Mouse (Mus musculus): Measurements from ENCODE around the gene Prss2. TPM values are rescaled to one million over a fixed set of nuclear protein-coding genes. Genes with fewer than 3 reads are reported as not detected.
"Not testable (repeated sequence)": the region's sequence is repeated elsewhere in the genome, so short reads cannot be mapped to it uniquely, and the experiment has no call there.

Gene Prss2
- total RNA-seq, 2 experiments from 2014 or later: not detected

DNA sequence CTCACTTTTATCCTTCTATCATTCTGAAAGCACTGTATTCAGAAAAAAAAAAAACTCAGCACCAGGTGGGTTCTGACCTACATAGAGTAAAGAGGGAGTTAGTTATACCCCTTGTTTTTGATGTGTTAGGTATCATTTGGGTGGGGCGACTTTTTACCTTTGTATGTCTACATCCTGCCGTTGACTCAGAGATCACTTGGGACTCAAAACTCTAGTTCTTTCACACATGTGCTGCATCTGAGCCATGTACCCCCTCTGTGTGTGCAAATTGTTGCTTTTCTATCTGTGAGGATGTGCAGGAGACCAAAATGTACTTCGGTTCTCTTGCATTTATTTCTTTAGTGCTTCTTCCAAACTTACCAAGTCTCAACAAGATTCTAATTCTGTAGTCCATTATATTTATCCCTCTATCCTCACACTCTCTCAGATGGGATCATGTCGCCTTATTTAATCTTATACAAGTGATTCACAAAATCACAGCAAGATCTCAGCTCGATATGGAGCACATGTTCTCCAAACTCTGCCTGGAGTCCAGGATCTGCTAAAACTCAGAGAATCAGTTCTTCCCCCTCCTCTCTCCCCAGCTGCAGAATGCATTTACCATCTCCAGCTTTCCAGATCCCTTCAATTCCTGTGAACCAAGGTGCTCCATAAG, 31.9 kb downstream of the Prss2 start:
- peak in 1 of 2 experiments; percentile 73 for DNase-seq (ENCODE audit: low spot score in 2 of 2)
- intact Hi-C loops (cut with DNase I): loop anchor here (5.0 kb wide), 1 partner anchor 461 kb away; no protein-coding TSS in a partner anchor

DNA sequence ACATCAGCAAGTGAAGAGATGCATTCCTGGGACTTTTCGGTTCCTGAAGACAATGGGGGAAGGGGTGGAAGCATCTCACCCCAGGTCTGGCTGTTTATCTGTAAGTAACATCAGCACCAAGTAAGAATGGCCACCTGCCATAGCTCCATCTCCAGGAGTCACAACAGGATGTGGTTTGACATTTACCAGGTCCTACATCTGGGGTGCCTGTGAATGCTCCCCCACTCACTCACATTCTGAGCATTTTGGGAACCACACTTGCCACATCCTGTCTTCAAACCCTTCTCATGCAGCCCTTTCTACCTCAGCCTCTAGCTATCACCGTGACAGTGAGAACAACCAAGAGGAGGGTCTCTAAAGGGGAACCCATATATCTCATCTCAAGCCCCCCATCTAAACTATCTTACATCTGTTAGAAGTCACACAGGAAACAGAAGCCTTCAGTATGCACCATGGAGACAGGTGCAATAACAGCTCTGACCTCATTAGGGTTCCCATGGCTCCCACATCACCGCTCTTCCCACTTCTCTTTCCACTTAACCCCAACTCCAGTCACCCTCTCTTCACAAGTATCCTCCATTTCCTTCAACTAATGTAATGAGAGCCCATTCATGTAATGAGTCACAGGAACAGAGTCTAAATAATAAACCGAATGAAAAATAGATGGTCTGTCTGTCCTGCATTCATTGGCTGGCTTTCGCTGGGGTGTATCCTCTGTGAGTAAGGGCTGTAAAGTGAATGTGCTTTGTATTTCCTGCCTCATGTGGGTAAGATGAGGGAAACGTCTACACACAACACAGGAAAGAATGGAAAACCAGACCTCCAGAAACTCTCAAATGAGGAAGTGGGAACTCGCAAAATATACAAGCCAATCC, 32.9 kb downstream of the Prss2 start:
- DNase-seq (ENCODE audit: low spot score in 2 of 2): no peak
- intact Hi-C loops (cut with DNase I): loop anchor here (5.0 kb wide), 3 partner anchors 292 to 497 kb away; no protein-coding TSS in a partner anchor

DNA sequence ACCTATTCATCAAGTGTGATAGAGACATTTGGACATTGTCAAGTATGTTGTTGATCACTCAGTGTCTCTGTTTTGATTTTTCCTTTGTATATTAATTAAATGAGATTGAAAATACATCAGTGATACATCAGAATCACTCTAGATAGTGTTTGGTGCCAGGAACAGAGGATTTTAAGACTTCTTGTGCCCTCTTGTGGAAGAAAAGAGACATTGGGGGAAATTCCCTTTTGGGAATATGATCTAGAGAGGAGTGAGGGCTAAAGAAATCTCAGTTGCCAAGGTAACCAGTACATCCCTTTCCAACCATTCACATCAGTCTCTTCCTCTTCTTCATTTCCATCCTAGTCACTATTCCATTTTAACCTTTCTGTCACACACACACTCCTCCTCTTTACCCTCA, 34.8 kb downstream of the Prss2 start:
- peak in 1 of 2 experiments; percentile 64 for DNase-seq (ENCODE audit: low spot score in 2 of 2)
- intact Hi-C loops (cut with DNase I): loop anchor here (5.0 kb wide), 2 partner anchors 294 to 499 kb away; no protein-coding TSS in a partner anchor

DNA sequence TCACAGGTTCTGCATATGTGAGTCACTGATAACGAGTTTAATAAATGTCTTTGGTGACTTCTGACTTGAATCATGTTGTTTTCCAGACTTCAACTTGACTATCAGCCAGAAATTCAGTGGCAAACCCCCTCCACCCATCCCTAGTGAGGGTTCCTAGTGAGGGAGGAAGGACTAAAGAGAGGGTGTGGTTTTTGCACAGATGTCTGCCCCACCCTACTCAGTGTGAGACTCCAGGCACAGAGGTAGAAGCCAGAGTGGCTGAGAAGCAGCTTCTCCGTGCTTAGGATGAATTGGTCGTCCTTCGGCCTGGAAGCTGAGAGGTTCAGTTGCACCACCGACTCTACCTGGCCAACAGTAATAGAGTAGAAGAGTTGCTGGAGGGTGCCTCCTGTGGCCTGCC, 35.9 kb downstream of the Prss2 start:
- intact Hi-C loops (cut with DNase I): loop anchor here (5.0 kb wide), 2 partner anchors 295 to 500 kb away; no protein-coding TSS in a partner anchor
- DNase-seq (ENCODE audit: low spot score in 2 of 2): no peak

DNA sequence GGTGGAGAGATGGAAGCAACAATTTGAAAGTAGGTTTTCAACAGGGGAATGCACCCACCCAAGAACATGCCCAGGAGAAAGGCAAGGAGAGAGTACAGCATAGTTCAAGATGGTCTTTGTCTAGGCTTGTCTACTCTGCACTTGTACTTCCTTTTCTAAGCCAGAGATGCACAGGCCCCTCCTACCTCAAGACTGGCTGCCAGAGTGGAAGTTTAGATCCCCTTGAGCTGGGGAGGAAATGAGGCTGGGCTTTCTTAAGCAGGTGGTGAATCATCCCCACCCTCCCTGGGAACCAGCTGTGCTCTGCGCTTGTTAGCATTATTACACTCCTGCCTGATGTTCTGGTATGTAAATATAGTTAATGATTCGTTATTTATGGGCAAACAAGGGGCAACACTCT, 36.7 kb downstream of the Prss2 start:
- DNase-seq (ENCODE audit: low spot score in 2 of 2): no peak
- intact Hi-C loops (cut with DNase I): loop anchor here (5.0 kb wide), 2 partner anchors 296 to 501 kb away; no protein-coding TSS in a partner anchor

DNA sequence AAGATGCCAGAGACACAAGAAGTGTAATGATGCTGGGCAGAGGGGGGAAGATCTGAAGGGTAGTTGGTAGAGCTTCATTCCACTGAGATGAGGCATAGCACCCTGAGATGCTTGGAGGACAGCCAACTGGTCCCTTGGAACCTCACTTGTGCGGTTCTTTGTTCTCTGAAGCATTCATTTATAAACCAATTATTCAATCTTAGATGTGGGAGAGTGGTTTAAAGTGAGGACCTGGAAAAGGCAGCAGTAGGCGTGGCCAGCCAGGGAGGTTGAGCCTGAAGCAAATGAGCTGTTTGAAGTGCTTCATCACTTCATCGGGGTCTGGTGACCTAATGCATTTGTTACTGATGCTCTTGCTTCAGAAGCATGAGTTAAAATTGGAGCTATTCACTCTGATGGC, 37.7 kb downstream of the Prss2 start:
- intact Hi-C loops (cut with DNase I): loop anchor here (5.0 kb wide), 2 partner anchors 297 to 502 kb away; no protein-coding TSS in a partner anchor

DNA sequence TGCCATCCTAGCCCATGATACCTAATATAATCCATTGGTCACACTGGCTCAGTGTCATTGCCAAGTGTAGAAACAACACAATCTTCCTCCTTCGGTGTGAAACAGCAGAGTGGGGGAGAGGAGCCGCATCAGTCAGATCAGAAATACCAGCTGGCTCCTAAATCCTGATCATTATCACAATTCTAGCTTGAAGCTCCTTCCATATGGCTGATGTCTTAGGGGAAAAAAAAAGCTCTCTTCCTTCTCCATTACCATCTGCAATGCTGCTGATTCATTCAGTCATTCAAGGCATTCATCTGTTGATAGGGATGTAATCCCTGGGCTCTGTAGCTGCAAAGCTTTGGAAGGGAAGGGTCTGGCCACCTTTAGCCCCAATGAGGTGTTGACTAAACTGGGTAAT, 38.7 kb downstream of the Prss2 start:
- intact Hi-C loops (cut with DNase I): no loop called here
- DNase-seq (ENCODE audit: low spot score in 2 of 2): peak; percentile 34 to 78

More for the DNA sequence above, 37.7 kb downstream of the Prss2 start:
- no peak for DNase-seq (ENCODE audit: low spot score in 2 of 2)

DNA sequence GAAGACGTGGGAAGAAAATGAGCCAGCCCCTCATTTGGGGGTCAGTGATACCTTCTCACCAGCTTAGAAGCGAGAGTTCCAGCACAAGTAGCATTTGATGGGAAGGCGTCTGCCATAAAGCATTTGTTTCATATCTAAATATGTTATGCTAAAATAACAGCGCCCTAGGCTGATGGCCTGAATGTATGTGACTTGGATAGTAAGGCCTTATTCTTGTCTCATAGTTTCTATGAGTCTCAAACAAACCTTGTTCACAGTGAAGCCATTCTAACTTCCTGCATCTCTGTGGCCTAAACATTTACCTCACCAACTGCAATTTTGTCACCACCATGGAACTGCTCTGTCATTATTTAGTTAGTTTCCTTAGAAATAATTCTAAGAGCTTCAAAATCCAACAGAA, 41.0 kb downstream of the Prss2 start:
- DNase-seq (ENCODE audit: low spot score in 2 of 2): no peak
- intact Hi-C loops (cut with DNase I): no loop called here

DNA sequence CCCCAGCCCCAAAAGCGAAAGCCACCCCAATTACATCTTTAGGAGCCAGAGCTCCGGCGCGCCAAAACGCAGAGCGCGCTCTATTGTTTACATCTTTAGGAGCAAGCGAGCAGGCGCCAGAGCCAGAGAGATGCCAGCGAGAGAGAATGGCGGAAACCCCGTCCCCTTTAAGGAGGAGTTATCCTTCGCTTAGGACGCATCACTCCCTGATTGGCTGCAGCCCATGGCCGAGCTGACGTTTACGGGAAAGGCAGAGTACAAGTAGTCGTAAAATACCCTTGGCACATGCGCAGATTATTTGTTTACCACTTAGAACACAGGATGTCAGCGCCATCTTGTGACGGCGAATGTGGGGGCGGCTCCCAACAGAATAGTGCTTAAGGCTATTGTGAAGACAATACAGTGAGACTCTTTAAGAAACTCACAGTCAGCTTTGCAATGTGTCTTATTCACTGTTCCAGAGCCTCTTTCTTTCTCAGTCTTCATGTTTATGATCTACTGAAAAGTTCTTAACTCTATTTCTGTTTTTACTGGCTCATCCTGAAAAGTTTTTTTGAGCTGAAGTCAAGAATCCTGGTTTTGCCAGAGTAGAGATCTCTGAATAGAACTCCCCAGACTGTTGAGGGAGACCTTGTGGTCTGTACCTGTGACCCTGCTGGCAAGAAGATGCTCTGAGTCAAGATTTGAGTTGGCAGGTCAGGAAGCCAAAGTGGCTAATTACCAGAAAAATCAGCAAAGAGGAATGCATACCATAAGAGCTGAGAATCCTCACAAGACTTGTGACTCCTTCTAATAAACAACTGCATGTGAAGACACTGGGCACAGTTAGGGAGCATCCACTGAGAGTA, 41.7 kb downstream of the Prss2 start:
- intact Hi-C loops (cut with DNase I); DNase-seq (ENCODE audit: low spot score in 2 of 2): not testable (repeated sequence)

DNA sequence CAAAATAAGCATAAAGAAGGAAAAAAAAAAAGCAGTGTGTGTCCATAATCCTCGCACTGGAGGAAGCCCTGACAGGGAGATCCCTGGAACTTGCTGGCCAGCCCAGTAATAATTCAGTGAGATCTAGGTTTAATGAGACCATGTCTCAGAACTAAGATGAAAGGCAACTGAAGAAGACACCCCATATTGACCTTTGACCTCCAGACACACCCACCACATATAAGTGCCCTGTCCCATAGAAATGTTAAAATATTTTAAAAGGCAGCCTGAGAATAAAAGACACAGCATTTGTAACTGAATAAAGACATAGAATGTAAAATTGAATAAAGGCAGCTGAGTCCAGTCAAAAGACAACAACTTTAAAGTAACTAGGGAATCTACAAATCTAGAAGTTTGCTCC, 43.7 kb downstream of the Prss2 start:
- no peak for DNase-seq (ENCODE audit: low spot score in 2 of 2)
- intact Hi-C loops (cut with DNase I): no loop called here

DNA sequence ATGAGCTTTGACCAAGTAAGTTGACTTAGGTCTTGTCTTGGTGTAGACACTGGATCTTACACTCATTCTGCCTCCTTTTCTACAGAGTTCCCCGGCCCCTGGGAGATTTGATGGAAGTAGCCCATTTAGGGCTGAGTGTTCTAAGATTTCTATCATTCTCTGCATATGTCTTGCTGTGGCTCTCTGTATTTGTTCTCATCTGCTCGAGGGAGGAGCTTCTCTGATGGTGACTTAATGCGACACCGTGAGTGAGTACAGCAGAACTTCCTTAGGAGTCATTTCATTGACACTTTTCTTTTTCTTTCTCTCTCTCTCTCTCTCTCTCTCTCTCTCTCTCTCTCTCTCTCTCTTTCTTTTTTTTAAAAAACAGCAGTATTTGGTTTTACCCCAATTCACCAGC, 45.4 kb downstream of the Prss2 start:
- DNase-seq (ENCODE audit: low spot score in 2 of 2): no peak
- intact Hi-C loops (cut with DNase I): no loop called here

DNA sequence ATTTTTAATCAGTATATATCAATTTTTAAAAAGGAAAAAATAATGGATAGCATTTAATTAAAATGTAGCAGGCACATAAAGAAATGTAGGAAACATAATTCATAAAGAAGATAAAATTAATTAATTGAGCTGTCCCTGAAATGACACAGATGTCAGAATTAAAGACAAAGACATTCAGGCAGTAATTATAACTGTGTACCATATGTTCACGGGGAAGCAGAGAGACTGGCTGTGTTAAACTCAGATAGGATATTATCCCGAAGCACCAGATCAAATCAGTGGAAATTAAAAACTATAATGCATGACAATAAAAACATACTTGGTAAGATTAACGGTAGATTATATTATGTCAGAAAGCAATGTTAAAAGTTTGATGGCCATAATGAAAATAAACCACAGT, 47.5 kb downstream of the Prss2 start:
- no peak for DNase-seq (ENCODE audit: low spot score in 2 of 2)
- intact Hi-C loops (cut with DNase I): no loop called here

Other genes starting within 250 kb of the Prss2 start
- not detected for gene Try4, start 219.5 kb upstream of the Prss2 start, total RNA-seq (2021)
- not detected for gene Try5, start 204.9 kb upstream of the Prss2 start, total RNA-seq (2021)
- not detected for gene Try10, start 167.7 kb upstream of the Prss2 start, total RNA-seq (2021)
- gene Prss3, start 144.1 kb upstream of the Prss2 start, total RNA-seq (2021): under 1 TPM in 1 of 2 experiments, not detected in 1; 0.41 TPM
- gene Gm5771, start 129.4 kb upstream of the Prss2 start, total RNA-seq (2021): not detected
- under 1 TPM in 1 of 2 experiments, not detected in 1; 0.71 TPM for gene Gm10334, start 75.6 kb upstream of the Prss2 start, total RNA-seq (2021)
- gene Prss1, start 62.9 kb upstream of the Prss2 start, total RNA-seq (2021): not detected
- 100 to 1,000 TPM; 116 to 117 TPM for gene Ephb6, start 83.7 kb downstream of the Prss2 start, total RNA-seq (2021)
- 1 to 10 TPM; 1.5 to 2.7 TPM for gene Trpv6, start 114.6 kb downstream of the Prss2 start, total RNA-seq (2021)
- gene Trpv5, start 159.0 kb downstream of the Prss2 start, total RNA-seq (2021): not detected
- gene Llcfc1, start 162.6 kb downstream of the Prss2 start, total RNA-seq (2021): not detected
- gene Kel, start 182.6 kb downstream of the Prss2 start, total RNA-seq (2021): not detected